Mouse (Mus musculus): ENCODE measurements around the gene Mfsd6l. TPM values are rescaled to one million over a fixed set of nuclear protein-coding genes. Genes with fewer than 3 reads are reported as not detected.

The Mfsd6l gene
- under 1 TPM; 0.36 to 0.60 TPM for total RNA-seq (2021)

DNA sequence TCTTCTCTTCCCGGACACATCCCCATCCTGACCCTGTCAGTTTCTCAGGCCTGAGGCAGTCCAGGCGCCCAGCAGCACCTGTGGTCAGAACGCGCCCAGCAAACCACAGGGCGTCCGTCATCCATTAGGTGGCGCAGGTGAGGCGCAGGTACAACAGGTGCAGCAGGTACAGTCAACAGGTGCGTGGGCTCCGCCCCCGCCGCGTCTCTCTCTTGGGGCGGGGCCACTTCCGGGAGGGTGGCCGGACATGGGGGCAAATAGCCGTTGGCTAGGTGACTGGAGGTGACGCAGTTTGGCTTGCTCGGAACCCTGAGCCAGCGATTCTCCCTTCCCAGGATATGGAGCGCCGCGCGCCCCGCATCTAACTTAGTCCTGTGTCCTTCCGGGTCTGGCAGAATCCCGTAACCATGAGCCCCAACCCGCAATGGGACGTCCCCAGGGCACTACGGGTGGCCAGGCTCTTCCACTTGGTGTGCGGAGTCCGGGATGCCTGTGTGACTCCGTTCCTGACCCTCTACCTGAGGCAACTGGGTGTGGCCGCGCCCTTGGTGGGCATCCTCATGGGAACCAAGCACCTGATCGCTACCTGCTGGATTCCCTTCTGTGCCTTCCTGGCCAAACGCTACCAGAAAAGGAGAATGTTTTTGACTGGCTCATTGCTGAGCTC is at the start of gene Mfsd6l:
Mfsd6l (plus strand) TSS at position 269 of the 667 bp plus-strand sequence.
- DNase-seq = no peak

DNA sequence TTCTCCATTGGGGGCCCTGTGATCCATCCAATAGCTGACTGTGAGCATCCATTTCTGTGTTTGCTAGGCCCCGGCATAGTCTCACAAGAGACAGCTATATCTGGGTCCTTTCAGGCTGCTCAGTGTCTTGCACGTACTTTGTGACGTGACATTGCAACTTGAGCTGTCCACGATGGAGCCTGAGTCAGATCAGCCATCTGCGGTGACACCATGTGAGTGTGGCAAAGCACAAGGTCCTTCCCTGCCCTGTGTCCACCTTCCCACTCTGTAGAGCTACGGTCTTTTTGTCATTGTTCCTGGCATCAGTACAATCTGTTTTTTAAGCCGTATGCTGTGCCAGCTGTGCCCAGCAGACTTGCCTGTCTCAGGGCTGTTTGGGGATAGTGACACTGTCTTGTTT is 48.7 kb upstream of the Mfsd6l start:
- no peak for DNase-seq

DNA sequence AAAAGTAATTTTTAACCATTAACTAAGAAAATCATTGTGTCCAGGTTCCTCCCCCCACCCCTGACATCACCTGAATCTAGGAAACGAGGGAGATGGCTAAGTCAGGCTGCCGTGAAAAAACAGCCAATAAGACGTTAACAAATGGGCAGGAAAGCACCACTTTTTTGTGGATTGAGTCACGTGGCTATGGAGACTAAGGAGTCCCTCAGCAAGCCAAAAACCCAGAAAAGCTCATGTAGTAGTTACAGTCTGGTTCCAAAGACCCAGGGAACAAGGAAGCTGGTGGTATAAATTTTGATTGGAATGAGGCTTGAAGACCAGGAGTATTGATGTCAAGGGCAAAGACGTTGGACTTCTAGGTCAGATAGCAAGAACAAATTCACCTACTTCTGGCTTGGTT is 47.4 kb upstream of the Mfsd6l start:
- no peak for DNase-seq

- DNase-seq = no peak
Measured at GRCm38 (mm10) chr11:68509194-68509593, 46.8 kb upstream of the Mfsd6l start.

GRCm38 (mm10) chr11:68513969-68514368 is 42.0 kb upstream of the Mfsd6l start:
- DNase-seq = no peak

- DNase-seq = no peak
Measured at GRCm38 (mm10) chr11:68519362-68519761, 36.6 kb upstream of the Mfsd6l start.

GRCm38 (mm10) chr11:68519815-68520214 is 36.2 kb upstream of the Mfsd6l start:
- no peak for DNase-seq

- DNase-seq = no peak
Measured at GRCm38 (mm10) chr11:68520439-68520838, 35.5 kb upstream of the Mfsd6l start.

GRCm38 (mm10) chr11:68521352-68521751 is 34.6 kb upstream of the Mfsd6l start:
- DNase-seq = no peak

- no peak for DNase-seq
Measured at GRCm38 (mm10) chr11:68526441-68526840, 29.5 kb upstream of the Mfsd6l start.

DNA sequence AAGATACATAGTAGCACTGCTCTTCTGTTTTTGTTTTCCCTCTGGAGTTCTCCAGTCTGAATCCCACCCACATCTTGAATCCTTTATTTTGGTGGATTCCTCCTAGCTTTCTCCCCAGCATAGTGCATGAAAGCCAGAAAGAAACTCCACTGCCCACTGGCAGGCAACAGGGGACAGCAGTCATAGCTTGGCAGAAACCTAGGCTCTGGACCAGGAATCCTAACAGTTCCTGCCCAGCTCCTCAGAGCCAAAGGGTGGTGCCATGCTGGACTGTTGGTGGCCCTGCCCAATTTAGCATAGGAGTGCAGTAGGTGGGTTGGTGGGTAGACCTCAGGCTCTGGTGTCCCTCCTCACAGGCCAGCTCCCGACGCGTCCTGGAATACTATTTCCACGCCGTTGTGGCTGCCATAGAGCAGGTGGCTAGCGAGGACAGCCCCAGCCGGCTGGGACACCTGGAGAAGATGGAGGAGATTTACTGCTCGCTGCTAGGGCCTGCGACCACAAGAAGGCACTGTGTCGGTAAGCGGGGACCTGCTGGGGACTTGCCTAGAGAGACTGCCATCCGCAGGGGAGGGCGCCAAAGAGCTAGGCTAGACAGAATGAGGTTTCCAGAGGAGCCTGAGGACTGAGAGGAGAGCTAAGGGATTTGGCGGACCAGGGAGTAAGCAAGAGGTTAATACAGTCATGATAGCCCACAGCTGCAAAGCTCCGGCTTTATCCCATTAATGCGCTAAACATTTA is 24.8 kb upstream of the Mfsd6l start:
- DNase-seq = peak; percentile 77

DNA sequence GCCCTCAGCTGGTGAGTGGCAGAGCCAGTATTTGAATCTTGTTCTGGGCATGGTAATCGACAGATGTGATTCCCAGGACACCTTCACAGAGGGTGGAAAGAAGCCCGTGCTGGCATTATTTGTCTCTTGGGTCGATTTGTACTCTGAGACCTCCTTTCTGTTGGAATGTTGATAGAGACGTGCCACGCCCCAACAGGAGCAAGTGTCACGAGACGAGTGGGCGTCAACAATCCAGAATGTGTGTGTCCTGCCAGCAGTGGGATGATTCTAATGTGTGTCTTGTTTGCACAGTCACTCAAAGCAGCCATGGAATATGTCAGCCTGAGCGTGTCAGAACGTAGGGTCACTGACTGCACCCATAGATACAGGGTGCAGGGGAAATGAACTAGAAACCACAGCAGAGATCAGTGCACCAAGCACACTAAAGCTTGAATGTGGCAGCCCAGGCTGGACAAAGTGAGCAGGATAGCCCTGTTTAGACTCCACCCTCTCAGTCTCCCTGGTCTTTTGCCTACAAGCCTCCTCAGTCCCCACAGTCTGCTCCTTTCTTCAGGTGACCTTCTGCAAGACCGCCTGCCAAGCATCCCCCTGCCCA is 23.9 kb upstream of the Mfsd6l start:
- peak; percentile 12 for DNase-seq

GRCm38 (mm10) chr11:68532773-68533172 is 23.2 kb upstream of the Mfsd6l start:
- peak; percentile 39 for DNase-seq

- peak; percentile 3 for DNase-seq
Measured at GRCm38 (mm10) chr11:68533971-68534475, 22.0 kb upstream of the Mfsd6l start.

DNA sequence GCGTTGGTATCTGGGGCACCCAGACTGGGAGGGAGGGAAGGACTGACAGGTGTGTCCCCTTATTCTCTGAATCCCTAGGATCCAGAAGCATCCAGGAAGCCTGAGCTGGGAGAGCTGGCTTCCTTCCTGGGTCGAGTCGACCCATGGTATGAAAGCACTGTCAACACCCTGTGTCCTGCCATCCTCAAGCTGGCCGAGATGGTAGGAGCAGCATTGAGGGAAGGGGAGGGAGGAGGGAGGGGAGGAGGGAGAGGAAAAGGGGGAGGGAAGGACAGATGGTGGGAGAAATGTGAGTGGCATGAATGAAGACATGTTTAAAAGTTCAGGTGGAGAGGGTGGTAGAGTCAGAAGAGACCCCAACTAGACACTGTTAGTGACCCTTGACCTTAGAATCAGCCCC is 20.0 kb upstream of the Mfsd6l start:
- DNase-seq = no peak

- DNase-seq = no peak
Measured at GRCm38 (mm10) chr11:68536465-68536864, 19.5 kb upstream of the Mfsd6l start.

- no peak for DNase-seq
Measured at GRCm38 (mm10) chr11:68539621-68540020, 16.4 kb upstream of the Mfsd6l start.

GRCm38 (mm10) chr11:68544554-68544953 is 11.4 kb upstream of the Mfsd6l start:
- peak; percentile 77 for DNase-seq

- DNase-seq = no peak
Measured at GRCm38 (mm10) chr11:68545172-68545571, 10.8 kb upstream of the Mfsd6l start.

- DNase-seq = no peak
Measured at GRCm38 (mm10) chr11:68545682-68546222, 10.2 kb upstream of the Mfsd6l start.

DNA sequence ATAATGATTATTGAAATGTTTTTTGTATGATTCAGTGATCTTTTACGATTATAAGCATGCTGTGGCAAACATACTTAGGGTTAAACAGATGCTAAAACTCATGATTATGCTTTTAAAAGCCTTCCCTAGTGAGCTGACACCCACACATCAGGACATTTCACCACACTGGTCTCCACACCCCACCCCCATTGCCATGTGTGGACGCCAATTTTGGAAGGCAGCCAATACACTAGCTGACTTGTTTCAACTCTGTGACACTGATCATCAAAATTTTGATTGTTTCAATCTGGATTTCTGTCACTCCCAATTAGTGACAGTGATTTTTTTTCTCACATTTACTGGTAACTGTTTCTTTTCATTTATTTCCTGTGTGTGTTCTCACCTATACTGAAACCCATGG is 8.5 kb upstream of the Mfsd6l start:
- DNase-seq = peak; percentile 36

GRCm38 (mm10) chr11:68549597-68549996 is 6.4 kb upstream of the Mfsd6l start:
- DNase-seq = no peak

- DNase-seq = no peak
Measured at GRCm38 (mm10) chr11:68550358-68550757, 5.6 kb upstream of the Mfsd6l start.
